Mouse (Mus musculus) embryonic facial prominence, embryonic 10.5 days (tissue): ENCODE results near the gene Sema3f. TPM values are rescaled to one million over a fixed set of nuclear protein-coding genes. Genes with fewer than 3 reads are reported as not detected.
A peak's percentile ranks its signal among the peaks of the same experiment; 100 is the strongest.

Experiments
- DNase-seq: peaks from one replicate; pipeline ENCODE4 v3.0.0-alpha.2; 2017; ENCODE audit warnings: low spot score
- H3K27ac ChIP-seq: fragments of 300-500 bp; sonication (generic); replicated peaks from 2 replicates; pipeline ENCODE4 v1.5.1; 2016; ENCODE audit warnings: mild to moderate bottlenecking
- H3K27me3 ChIP-seq: fragments of 300-500 bp; sonication (generic); replicated peaks from 2 replicates; pipeline ENCODE4 v1.6.1; 2016; ENCODE audit warnings: low read depth, mild to moderate bottlenecking; ENCODE audit not compliant: poor library complexity, severe bottlenecking
- H3K36me3 ChIP-seq: fragments of 300-500 bp; sonication (generic); replicated peaks from 2 replicates; pipeline ENCODE4 v1.6.1; 2016; ENCODE audit warnings: mild to moderate bottlenecking, moderate library complexity
- H3K4me1 ChIP-seq: fragments of 300-500 bp; sonication (generic); 2 replicates; pipeline ENCODE4 v1.6.1; 2016
- H3K4me3 ChIP-seq: fragments of 300-500 bp; sonication (generic); 2 replicates; pipeline ENCODE4 v1.5.1; 2016; ENCODE audit warnings: mild to moderate bottlenecking, moderate library complexity
- H3K9me3 ChIP-seq: fragments of 300-500 bp; sonication (generic); 2 replicates; pipeline ENCODE4 v1.6.1; 2016; ENCODE audit warnings: mild to moderate bottlenecking
- WGBS: fragments of 180-500 bp; shearing (Covaris S2); methylation state at CpG from one replicate; pipeline ENCODE4 v1.1.7; 2016; 5-methylcytosine and 5-hydroxymethylcytosine counted together
- polyA plus RNA-seq: library from polyadenylated mRNA; unstranded; fragments of >200 nt; fragmentation: Nextera tagmentation; extraction: Ambion mirVana; gene quantifications from 2 replicates; pipeline ENCODE4 v1.2.1, GENCODE M21; 2016

Sema3f gene
- polyA plus RNA-seq, 1 experiment from 2014 or later: 21.4 TPM

GRCm38 (mm10) chr9:107634406-107635278 is 75.6 kb downstream of the Sema3f start:
- 1% methylated on average over 35 of the region's 35 CpGs for WGBS
- no peak for DNase-seq
- Histone ChIP-seq H3K36me3 (peaks cover 20% of the 10 kb centered on the region), H3K4me3 (peak overlapping the region; percentile 95), H3K9me3 (no peaks in the 10 kb centered on the region), H3K4me1 (peaks cover 82% of the 10 kb centered on the region), H3K27ac (peak overlapping the region; percentile 96), H3K27me3 (no peaks in the 10 kb centered on the region)

- Histone ChIP-seq H3K27ac (peak overlapping the region; percentile 96), H3K9me3 (no peaks in the 10 kb centered on the region), H3K36me3 (peaks cover 27% of the 10 kb centered on the region), H3K4me1 (peaks cover 88% of the 10 kb centered on the region), H3K4me3 (peak overlapping the region; percentile 95), H3K27me3 (no peaks in the 10 kb centered on the region)
- 3% methylated on average over 15 of the region's 15 CpGs for WGBS
- DNase-seq: peak; percentile 49
Measured at GRCm38 (mm10) chr9:107633661-107634405, 76.4 kb downstream of the Sema3f start.

- peaks cover 33% of the 10 kb centered on the region for H3K36me3 ChIP-seq
- peak; percentile 85 for DNase-seq
- H3K4me1 ChIP-seq: peaks cover 94% of the 10 kb centered on the region
- H3K27me3 ChIP-seq: no peaks in the 10 kb centered on the region
- H3K27ac ChIP-seq: peak overlapping the region; percentile 96
- H3K9me3 ChIP-seq: no peaks in the 10 kb centered on the region
- 2% methylated on average over 33 of the region's 33 CpGs for WGBS
- peak overlapping the region; percentile 95 for H3K4me3 ChIP-seq
Measured at GRCm38 (mm10) chr9:107633091-107633660, 77.1 kb downstream of the Sema3f start.

GRCm38 (mm10) chr9:107632478-107632877 is 77.8 kb downstream of the Sema3f start:
- 76% methylated on average over 6 of the region's 6 CpGs for WGBS
- peaks cover 39% of the 10 kb centered on the region for H3K36me3 ChIP-seq

GRCm38 (mm10) chr9:107631861-107632260 is 78.4 kb downstream of the Sema3f start:
- Histone ChIP-seq H3K36me3 (peaks cover 40% of the 10 kb centered on the region), H3K27ac (peak overlapping the region; percentile 96), H3K27me3 (no peaks in the 10 kb centered on the region), H3K4me1 (peaks cover 96% of the 10 kb centered on the region), H3K9me3 (no peaks in the 10 kb centered on the region), H3K4me3 (peak overlapping the region; percentile 95)
- WGBS: 77% methylated on average over 8 of the region's 8 CpGs
- no peak for DNase-seq

More at GRCm38 (mm10) chr9:107632478-107632877, 77.8 kb downstream of the Sema3f start:
- Histone ChIP-seq H3K4me3 (peak overlapping the region; percentile 95), H3K27ac (peak overlapping the region; percentile 96), H3K4me1 (peaks cover 96% of the 10 kb centered on the region), H3K9me3 (no peaks in the 10 kb centered on the region), H3K27me3 (no peaks in the 10 kb centered on the region)
- DNase-seq: no peak

Other genes starting within 250 kb of the Sema3f start
- 37.9 and 39.3 TPM in 2 replicates for gene Tmem115, start 176.5 kb downstream of the Sema3f start, polyA plus RNA-seq
- gene Cyb561d2, start 168.3 kb downstream of the Sema3f start, polyA plus RNA-seq: 16.4 and 16.7 TPM in 2 replicates
- gene Nprl2, start 168.2 kb downstream of the Sema3f start, polyA plus RNA-seq: 35.2 and 39.4 TPM in 2 replicates
- 0.97 and 1.2 TPM in 2 replicates for gene Zmynd10, start 163.2 kb downstream of the Sema3f start, polyA plus RNA-seq
- gene Rassf1, start 158.9 kb downstream of the Sema3f start, polyA plus RNA-seq: 45.3 and 46.5 TPM in 2 replicates
- gene Tusc2, start 147.2 kb downstream of the Sema3f start, polyA plus RNA-seq: 63.4 and 67.3 TPM in 2 replicates
- 154 and 157 TPM in 2 replicates for gene Hyal2, start 142.5 kb downstream of the Sema3f start, polyA plus RNA-seq
- 8.4 and 9.1 TPM in 2 replicates for gene Hyal1, start 133.5 kb downstream of the Sema3f start, polyA plus RNA-seq
- gene Naa80, start 131.6 kb downstream of the Sema3f start, polyA plus RNA-seq: 18.9 and 20.3 TPM in 2 replicates
- 0.48 and 0.96 TPM in 2 replicates for gene Hyal3, start 129.7 kb downstream of the Sema3f start, polyA plus RNA-seq
- 59.7 and 72.1 TPM in 2 replicates for gene Ifrd2, start 122.8 kb downstream of the Sema3f start, polyA plus RNA-seq
- 2.7 TPM in 2 replicates for gene Sema3b, start 101.2 kb downstream of the Sema3f start, polyA plus RNA-seq
- 334 and 363 TPM in 2 replicates for gene Gnai2, start 75.1 kb downstream of the Sema3f start, polyA plus RNA-seq
- gene Slc38a3, start 40.9 kb downstream of the Sema3f start, polyA plus RNA-seq: 5.6 and 6.6 TPM in 2 replicates
- gene Gnat1, start 30.8 kb downstream of the Sema3f start, polyA plus RNA-seq: 3.4 and 4.3 TPM in 2 replicates
- 200 and 206 TPM in 2 replicates for gene Rbm5, start 60.5 kb upstream of the Sema3f start, polyA plus RNA-seq
- gene Rbm6, start 162.8 kb upstream of the Sema3f start, polyA plus RNA-seq: 114 and 116 TPM in 2 replicates
- gene Mon1a, start 177.7 kb upstream of the Sema3f start, polyA plus RNA-seq: 12.2 and 12.7 TPM in 2 replicates
- 0.65 and 1.1 TPM in 2 replicates for gene Mst1r, start 196.4 kb upstream of the Sema3f start, polyA plus RNA-seq
- gene Actl11, start 218.0 kb upstream of the Sema3f start, polyA plus RNA-seq: not detected in 2 replicates
- gene Camkv, start 225.2 kb upstream of the Sema3f start, polyA plus RNA-seq: 7.6 and 7.9 TPM in 2 replicates
- gene Traip, start 239.7 kb upstream of the Sema3f start, polyA plus RNA-seq: 38.8 and 41.5 TPM in 2 replicates